Mouse (Mus musculus) spleen, adult 2 months (tissue): ENCODE results near the gene Nfs1.

Source experiments
- CTCF ChIP-seq: fragments of 200-500 bp; IDR thresholded peaks from 2 replicates; pipeline ENCODE4 v1.5.1; 2011; ENCODE audit warnings: mild to moderate bottlenecking, inconsistent platforms; ENCODE audit not compliant: insufficient read depth, insufficient read length, insufficient replicate concordance; ENCODE audit errors: extremely low read depth
- POLR2A ChIP-seq: fragments of 200-500 bp; IDR thresholded peaks from 2 replicates; pipeline ENCODE4 v1.6.1; 2011; ENCODE audit warnings: low read depth, low read length, inconsistent platforms

DNA sequence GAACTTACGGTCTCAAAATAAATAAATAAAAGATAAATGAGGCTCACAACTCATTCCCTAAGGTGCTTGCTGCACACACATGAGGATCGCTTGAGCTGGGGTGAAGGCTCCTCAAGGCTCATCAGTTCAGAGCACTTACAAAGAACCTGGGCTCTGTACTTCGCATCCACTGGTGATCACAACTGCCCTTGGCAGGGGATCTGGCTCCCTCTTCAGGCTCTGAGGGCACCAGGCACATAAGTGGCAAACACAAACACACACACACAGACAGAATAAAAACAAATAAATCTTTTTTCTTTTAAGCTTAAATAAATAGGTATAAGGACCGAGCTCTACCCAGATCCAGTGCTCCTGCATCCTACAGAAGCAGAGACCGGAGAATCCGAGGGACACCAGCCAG, 8.3 kb downstream of the Nfs1 start:
- TF ChIP-seq POLR2A (no peak), CTCF (peak; percentile 33; the same call in 1 of the 2 replicates)
